Mouse (Mus musculus): ENCODE measurements around the gene Rex2. TPM values are rescaled to one million over a fixed set of nuclear protein-coding genes. Genes with fewer than 3 reads are reported as not detected.

Rex2 gene
- total and polyA plus RNA-seq, 3 experiments = 0.02 to 0.66 (median 0.23) TPM

Other genes starting within 250 kb of the Rex2 start
- 6.5 and 8.4 TPM in 2 replicates for gene Gm21411, start 112.3 kb upstream of the Rex2 start, total RNA-seq (2014; fragmentation: Nextera tagmentation)
- 0.99 and 1.5 TPM in 2 replicates for gene Gm21411, start 112.3 kb upstream of the Rex2 start, total RNA-seq (2017)
- gene Gm21411, start 112.3 kb upstream of the Rex2 start, polyA plus RNA-seq (2012) = not detected in 2 replicates
- 0.75 and 0.78 TPM in 2 replicates for gene Zfp989, start 49.9 kb upstream of the Rex2 start, total RNA-seq (2014; fragmentation: Nextera tagmentation)
- not detected in 2 replicates for gene Zfp989, start 49.9 kb upstream of the Rex2 start, total RNA-seq (2017)
- gene Zfp989, start 49.9 kb upstream of the Rex2 start, polyA plus RNA-seq (2012) = not detected in 2 replicates
- 8.4 and 25.2 TPM in 2 replicates for gene Zfp991, start 110.2 kb downstream of the Rex2 start, total RNA-seq (2014; fragmentation: Nextera tagmentation)
- gene Zfp991, start 110.2 kb downstream of the Rex2 start, total RNA-seq (2017) = 8.7 and 10.7 TPM in 2 replicates
- gene Zfp991, start 110.2 kb downstream of the Rex2 start, polyA plus RNA-seq (2012) = not detected in 2 replicates

All from G1E (cell line).